Mouse (Mus musculus): ENCODE measurements around the gene Pappa2.

The Pappa2 gene

DNA sequence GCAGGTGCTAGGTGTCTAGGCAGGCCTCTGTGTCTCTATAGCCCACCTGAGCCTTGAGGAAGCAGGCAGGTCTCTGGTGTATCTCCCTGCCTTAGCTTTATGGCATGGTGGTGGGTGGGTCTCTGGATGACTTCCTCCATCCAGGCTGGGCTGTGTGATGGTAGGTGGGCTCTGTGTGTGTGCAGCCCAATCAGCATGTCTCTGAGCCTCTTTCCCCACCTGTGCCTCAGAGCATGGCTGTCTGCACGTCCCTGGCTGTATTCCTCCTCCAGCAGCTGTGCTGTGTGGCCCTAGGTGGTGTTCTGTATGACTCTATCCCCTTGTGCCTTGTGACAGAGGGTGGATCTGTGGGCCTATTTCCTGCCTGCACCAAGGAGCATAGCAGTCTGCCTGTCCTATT is at the start of gene Pappa2:
Gene Pappa2 (minus strand): TSS at position 101 of the 400 bp plus-strand sequence.
- in situ Hi-C loops (cut with MseI, MboI) = no loop called here

DNA sequence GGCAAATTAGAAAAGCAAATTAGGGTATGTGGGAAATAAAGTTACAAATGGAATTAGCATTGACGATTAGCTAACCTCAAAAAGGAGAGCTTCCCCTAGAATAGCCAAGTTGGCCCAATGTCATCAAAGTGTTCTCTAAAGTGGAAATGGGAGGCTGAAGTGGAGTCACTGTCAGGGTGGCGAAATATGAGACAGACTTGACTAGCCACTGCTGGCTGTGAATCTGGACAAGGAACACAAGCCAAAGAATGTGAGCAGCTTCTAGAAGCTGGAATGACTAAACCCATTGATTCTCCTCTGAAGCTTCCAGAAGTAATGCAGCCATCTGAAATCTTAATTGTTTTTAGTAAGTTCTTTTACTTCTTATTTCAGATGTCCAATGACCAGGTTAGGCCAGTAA is 48.8 kb upstream of the Pappa2 start:
- in situ Hi-C loops (cut with MseI, MboI) = no loop called here

DNA sequence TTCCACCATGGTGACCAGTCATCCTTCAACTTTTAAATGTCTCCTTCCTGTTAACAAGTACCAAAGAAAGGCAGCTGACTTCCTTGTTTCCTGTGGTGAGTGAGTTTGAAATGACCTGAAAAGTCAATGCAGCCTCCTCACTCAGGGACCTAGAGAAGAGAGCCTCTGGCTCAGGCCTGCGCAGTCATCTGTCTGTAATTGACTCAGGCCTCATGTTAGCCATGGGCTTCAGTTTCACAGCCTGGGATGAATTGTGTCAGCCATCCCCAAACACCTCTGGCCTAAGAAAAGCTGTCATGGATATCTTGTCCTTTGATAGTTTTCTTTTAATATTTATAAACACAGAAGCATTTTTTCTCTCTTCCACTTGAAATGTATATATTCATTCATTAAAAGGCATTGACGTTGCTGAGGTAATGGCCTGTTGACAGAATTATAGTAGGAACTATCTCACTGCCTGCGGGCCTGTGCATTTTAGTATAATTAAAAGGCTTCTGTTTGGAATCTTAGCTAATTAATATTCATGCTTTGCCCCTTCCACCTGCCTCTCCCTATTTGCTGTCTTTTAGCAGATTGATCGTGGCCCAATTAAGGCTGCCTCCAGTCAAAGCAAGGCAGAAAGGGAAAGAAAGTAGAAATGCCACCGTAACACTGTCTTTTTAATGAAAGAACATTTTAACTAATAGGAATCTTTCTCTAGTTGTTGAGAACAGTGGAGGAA is 34.8 kb upstream of the Pappa2 start:
- in situ Hi-C loops (cut with MseI, MboI) = no loop called here

DNA sequence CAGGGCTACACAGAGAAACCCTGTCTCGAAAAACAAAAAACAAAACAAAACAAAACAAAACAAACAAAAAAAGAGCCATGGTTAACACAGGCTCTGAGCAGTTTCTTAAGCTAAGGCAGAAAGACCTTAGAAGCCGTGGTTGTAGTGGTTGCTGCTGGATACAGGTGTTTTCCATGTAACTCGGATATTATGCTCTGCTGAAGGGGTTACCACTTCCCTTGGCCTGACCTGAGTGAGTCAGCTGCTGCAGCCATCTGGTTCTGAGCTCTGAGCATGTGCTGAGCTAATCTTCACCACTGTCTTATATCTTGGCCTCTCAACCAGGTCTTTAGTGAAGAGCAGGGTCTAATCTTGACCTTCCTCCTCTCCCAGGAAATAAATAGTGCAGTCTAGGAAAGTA is 6.8 kb upstream of the Pappa2 start:
- in situ Hi-C loops (cut with MseI, MboI) = no loop called here

DNA sequence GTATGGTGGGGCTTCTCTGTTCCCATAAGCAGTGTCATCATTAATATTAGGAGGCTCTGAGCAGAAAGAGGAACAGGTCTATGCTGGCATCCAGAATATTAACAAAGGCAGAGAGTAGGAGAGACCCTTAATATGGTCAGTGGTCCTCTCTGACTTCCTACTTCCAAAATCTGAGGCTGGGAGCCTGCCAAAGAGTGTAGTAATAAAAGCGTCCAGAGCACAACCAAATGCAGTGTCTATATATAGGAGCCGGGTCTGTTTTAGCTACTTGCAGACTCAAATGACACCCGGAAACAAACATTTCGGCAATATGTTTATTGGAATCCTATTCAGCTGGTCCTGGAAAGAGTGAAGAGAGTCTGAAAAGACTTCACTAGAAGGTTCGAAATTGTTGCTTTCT is 17.9 kb downstream of the Pappa2 start:
- in situ Hi-C loops (cut with MseI, MboI) = loop anchor here in 1 of 2 experiments (10.0 kb wide), 1 partner anchor 172 kb away; no protein-coding TSS in a partner anchor

DNA sequence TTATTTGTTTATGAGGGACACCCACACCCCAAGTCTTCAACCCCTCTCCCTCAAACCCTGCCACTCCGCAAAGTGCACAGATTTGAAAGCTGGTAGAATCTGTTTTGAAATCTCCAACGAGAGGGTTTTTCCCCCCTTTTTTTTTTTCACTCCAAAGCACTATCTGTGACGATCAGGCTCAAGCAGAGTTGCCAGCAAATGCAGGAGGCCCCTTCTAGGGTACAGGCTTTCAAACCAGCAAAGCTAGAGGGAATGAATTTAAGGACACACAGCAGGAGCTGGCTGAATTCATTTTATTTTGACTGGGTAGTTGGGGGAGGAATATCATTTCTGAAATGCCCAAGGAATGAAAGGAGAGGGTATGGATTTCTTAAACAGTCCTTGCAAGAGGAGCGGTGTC is 19.3 kb downstream of the Pappa2 start:
- in situ Hi-C loops (cut with MseI, MboI) = loop anchor here in 1 of 2 experiments (10.0 kb wide), 1 partner anchor 174 kb away; no protein-coding TSS in a partner anchor

DNA sequence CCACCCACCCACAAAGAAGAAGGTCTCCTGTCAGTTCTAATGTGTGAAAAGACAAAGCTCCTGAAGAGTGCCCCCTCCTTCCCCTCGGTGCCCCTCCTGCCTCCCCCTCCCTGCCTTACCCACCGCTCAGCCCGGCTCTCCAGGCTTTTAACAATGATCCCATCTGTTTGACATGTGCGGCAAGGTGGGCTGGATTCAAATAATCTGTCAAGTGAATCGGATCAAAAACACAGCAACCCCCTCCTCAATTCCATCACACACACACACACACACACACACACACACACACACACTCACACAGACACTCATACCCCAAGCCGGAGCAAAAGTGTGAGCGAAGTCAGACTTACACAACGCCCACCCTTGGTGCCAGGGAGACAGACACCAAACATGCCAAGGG is 19.7 kb downstream of the Pappa2 start:
- in situ Hi-C loops (cut with MseI, MboI) = loop anchor here in 1 of 2 experiments (10.0 kb wide), 1 partner anchor 174 kb away; no protein-coding TSS in a partner anchor

DNA sequence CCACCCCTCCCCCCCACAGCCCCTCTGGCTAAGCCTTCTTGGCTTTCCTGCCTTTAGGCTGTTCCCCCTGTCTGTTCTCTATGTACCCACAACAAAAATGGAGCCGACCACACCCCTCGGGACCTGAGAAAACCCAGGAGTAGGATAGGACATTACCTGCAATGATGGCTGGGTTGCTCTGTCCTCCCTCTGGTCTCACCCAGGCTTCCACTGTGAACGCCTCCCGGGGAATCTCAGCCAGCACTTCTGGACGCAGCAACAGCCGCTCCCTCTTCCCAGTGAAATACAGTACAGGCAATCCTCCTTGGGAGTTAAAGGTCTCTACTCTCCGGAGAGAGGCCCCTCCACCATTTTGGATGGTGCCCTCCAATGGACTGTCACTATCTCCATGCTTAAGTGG is 23.9 kb downstream of the Pappa2 start:
- in situ Hi-C loops (cut with MseI, MboI) = loop anchor here (10.0 kb wide), 1 partner anchor 112 kb away; no protein-coding TSS in a partner anchor

DNA sequence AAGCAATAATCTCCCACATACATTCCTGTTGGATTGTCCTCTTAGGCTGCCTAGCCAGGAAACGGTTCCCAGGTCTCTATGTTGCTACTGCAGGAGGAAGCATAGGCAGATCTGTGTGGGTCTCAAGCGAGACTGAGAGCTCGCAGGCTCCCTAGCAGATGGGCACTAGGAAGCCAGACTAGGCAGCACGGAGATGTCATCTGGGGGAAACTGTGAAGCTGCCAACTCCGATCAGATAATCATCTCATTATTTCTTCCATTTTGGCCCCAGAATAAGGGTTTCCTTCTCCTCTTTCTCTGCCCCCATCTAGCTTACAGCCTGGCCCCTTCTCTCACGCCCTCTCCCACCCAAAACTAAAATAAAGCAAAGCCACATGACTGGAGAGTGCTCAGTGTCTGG is 25.5 kb downstream of the Pappa2 start:
- in situ Hi-C loops (cut with MseI, MboI) = loop anchor here (5.0 to 10.0 kb wide), 2 partner anchors 110 to 282 kb away; no protein-coding TSS in a partner anchor

DNA sequence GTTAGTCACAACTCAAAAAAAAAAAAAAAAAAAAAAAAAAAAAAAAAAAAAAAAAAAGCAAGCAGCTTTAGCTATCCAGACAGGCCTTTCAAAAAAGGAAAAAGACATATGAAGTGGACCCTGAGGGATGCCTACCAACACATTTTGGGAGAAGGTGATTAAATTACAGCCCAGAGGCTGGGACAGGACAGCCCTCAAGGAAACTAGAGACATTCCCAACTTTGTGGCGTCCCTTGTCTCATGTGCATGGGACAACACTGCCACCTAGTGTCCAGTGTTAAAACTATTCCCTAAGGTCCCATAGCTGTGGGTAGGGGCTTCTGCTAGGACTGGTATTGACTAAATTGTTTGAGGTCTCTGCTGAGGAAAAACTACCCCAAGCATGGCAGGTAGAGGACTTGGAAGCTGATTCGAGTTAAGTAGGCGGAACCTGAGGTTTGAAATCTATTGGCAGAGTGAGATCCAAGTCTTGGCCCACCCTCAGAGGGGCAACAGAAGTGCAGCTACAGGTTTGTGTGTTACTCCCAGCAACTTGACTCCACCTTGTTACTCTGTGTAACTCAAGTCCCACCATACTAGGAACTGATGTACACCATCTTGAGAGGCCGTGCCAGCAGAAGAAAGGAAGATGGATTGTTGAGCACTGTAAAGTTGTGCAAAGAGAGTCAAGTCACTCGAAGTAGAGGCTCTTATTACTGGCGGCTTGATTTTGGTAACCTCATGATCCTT is 26.6 kb downstream of the Pappa2 start:
- in situ Hi-C loops (cut with MseI, MboI) = loop anchor here (5.0 to 10.0 kb wide), 2 partner anchors 109 to 281 kb away; no protein-coding TSS in a partner anchor

DNA sequence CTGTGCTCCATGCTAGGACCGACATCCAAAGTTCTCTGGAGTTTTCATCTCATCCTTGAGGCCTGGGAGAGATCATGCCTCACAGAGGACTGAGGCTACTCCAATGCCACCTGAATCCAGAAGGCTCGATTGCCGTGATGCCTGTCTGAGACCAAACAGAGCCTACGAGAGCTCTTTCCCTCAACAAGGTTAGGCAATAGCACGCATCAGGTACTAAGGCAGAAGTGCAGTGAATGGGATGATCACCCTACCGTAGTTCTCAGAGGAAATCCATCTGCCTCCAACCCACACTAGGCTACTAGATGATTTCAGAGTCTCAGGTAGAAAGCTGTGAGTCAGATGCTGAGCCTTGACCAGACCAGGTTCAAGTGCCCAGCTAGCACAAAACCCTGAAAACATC is 31.2 kb downstream of the Pappa2 start:
- in situ Hi-C loops (cut with MseI, MboI) = no loop called here

DNA sequence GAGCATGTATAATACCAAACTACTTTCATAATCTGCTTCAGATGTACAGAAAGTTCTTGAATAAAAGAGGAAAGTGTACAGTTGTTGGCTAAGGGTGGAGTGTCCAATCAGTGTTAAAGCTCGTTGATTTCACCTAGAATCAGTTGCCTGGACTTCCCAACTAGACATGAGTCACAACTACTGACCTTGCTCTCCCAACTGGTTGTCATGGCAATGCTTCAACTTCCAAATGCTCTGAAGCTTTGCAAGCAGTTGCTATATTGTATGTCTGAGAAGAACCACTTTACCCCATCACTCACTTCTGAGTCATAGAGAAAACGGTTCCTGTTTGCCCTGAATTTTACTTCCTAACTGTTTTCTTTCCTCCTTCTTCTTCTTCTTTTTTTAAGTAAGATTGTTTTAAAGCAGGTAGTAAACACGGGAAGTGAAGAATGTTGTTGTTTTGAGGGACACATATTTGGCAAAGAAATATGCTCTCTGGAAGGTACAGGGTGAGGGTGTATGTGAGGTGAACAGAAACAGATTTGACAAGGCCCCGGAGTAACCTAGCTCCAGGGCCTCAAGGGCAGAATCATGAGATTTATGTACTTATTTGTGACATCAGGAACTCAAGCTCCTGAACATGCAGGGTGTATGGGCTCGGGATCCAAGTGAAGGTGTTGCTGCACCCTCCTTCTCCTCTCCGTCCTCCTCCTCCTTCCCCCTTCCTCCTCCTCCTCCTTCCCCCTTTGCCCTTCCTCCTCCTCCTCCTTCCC is 32.1 kb downstream of the Pappa2 start:
- in situ Hi-C loops (cut with MseI, MboI) = no loop called here

DNA sequence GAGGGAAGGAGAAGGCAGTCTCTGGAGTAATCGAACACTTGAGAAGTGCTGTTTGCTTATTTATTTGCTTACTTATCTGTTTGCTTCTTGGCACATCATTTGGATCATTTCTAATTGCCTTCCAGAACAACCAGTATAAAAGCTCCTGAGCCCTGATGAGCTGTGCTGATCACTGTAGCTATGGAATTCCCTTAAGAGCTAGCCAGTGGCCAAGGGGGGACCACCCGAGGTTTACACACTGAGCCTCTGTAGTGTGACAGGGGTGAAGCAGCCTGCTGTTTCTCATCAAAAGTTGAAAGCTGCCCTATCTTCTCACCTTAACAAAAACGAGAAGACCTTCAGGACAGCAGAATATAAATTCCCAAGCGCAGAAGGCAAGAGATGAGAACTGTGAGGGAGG is 35.4 kb downstream of the Pappa2 start:
- in situ Hi-C loops (cut with MseI, MboI) = no loop called here

DNA sequence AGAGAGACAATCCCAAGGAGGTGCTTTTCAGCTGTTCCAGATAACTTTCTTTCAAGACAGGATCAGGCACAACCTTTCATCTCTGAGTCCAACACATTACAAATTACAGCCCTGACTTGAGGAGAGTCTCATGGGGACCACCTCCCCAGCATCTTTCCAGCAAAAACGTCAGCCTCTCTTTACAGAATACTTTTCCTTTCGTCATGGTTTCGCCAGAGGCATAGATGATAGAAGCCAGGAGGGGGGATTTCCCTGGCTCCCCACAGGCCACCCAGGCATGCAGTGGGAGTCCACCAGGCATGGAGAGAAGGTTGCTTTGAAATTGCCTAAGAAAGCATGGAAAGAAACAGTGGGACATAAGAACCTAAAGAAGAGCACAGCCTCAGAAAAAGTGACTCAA is 37.4 kb downstream of the Pappa2 start:
- in situ Hi-C loops (cut with MseI, MboI) = no loop called here

DNA sequence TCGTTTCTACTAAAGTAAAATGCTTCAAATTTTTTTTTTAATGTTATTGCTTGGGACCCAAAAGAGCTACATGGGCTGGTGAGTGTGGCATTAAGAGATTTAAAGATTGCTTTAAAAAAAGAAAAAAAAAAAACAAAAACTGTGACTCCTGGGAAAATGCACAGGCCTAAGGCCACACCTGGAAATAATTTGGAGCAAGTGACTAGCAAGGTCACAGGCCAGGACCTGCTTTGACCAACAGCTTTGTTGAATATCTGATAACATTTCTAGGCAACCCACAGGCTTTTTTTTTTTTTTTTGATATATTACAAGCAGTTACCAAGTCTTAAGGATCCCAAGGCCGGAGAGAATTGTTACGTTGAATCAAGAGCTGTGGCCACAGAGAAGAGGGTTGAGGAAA is 39.3 kb downstream of the Pappa2 start:
- in situ Hi-C loops (cut with MseI, MboI) = no loop called here

DNA sequence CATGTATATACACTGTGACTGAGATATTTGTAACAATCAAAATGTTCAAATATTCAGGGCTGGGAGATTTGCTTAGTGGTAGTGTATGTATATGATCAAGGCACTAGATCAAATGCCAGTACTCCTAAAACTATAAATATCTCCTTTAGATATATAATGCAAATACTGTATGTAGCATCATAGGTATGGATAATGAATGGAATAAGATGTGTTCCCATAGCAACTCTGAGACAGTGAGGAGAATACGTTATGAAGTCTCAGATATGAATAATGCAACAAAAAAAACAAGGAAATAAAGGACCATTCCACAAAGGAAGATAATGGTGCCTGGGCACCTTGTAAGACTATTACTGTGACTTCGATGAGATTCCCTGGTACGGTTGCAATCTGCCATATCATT is 45.8 kb downstream of the Pappa2 start:
- in situ Hi-C loops (cut with MseI, MboI) = no loop called here

DNA sequence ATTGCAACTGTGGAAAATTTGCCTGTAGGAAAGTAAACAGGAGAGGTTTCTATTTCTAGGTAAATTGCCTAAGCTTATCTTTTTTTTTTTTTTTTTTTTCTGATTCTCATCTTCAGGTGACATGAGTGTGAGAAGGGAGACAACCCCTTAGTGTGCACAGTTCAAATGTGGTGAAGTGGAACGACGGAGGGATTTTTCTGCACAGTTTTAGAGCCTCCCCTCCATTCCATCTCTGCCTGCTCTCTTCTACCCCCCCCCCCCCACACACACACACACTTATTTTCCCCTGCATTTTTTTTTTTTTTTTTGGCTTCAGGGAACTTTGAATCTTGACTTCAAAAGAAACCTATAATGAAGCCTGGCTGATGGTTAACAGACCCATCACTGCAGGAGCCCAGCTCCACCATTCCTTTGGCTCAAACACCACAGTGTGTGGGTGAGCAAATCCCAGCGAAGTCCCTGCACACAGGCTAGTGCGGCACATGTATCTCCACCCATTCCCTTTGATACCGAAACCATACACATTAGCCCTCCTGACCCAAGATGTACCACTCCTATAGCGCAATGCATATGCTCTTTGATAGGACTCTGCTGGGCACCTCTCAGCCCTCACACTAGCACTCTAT is 49.0 kb downstream of the Pappa2 start:
- in situ Hi-C loops (cut with MseI, MboI) = no loop called here

DNA sequence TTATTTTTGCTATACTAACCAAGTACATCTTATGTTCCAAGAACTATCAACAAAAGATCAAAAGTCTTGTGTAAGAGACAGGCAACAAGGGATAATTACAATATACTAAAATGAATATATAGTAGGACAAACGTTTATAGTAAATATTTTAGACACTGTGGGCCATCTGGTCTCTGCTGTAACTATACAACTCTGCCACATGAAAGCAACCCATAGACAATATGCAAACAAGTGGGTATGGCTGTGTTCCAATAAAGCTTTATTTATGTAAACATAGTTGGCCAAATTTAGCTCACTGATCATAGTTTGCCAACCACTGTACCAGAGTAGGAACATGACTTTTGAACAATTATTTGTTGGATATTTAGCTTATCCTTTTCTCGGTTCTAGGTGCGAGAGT is 50.9 kb downstream of the Pappa2 start:
- in situ Hi-C loops (cut with MseI, MboI) = no loop called here

DNA sequence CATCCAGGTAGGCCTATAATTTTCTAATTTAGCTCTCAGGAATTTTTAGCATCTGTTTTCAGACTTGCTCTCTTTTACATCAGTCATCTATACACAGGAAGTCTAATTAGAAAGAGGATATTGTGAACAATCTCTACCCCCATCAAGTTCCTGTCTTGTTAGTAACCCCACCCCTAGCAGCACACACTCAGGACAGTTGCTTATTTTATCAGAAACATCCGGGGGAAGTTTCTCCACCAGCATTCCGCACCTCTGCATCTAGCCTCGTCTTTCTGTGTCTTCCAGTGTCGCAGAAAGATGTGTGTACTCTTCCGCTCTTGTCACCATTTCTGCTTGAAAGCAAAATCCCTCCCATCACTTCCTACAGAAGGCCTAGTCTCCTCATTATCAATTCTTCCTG is 59.8 kb downstream of the Pappa2 start:
- in situ Hi-C loops (cut with MseI, MboI) = no loop called here

DNA sequence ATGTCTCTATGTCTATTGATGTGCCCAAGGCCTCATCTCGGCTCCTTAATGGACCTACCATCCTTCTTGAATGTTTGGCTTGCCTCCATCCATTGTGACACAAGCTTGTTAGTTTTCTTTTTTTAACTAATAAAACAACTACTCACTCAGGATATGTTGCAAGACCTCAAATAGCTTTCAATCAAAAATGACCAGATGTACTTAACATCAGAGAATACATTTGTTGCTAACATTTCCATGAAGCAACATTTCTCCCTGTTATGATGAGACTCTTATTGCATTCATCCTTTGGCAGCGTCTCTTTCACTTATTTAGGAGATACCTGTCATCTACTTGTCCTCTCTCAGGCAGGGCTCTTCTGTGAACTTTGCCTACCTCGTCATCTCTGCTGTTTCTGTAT is 61.4 kb downstream of the Pappa2 start:
- in situ Hi-C loops (cut with MseI, MboI) = no loop called here

DNA sequence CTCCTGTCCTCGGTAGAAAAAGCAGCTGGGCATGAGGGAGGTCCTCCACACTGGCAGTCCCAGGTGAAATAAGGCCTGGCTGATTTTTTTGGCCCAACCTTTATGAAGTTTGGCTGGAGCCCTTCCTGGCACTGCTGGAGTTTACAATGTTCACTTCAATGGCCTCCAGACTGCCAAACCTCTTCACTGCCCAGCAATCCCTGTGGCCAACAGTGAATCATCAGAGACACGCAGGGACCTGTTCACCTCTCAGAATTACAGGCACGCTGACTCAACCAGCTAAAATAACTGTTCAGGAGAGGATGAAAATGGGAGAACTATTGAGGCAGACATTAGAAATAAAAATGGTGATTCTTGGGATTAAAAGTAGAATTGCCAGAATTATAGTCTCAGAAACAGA is 63.2 kb downstream of the Pappa2 start:
- in situ Hi-C loops (cut with MseI, MboI) = no loop called here

DNA sequence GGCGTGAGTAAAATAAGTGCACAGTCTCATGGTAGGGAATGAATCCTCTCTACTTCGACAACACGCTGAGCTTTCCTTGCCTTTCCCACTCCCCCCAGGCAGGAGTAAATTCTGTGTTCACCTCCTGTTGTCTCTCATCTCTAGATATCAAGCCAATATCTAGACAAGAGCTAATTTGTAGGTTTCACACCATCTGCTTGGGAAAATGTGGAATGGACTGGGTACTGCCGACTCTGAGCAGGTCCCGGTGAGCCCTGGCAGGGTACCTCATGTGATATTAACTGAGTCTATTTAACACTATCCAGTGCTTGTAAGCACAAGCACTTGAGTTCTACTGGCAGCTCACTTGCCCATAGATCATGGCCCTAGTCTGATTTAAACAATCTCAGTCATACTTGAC is 64.7 kb downstream of the Pappa2 start:
- in situ Hi-C loops (cut with MseI, MboI) = no loop called here
